Comparison of ENCODE assay signal across 25 mouse cellular contexts in the genomic region with DNA sequence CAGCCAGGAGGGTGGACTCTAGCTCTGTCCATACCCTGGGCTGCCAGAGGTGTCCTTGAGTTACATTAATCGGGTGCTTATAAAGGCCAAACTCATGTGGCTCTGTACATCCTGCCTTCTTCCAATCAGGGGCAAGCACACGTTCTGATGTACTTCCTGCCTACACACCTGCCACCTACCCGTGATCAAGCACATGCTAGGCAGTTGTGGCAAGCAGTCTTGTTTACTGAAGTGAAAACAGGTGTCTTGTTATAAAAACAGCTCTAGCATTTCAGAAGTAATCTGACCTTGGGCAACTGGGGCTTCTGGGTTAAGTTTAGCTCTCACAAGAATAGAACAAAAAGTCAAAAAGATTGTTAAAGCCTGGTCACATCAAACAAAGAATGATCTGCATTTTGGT. TPM values are rescaled to one million over a fixed set of nuclear protein-coding genes. Genes with fewer than 3 reads are reported as not detected.
"Had no signal": no experiment of that assay in that cellular context is flagged by ENCODE, and none has a peak within 500 bp of the region (broad histone marks: within the 10 kb centered on the region; RNA-seq: fewer than 3 reads in every experiment).

No protein-coding gene starts in this region.

- H3K4me3 ChIP-seq: heart, embryonic 10.5 days; heart, embryonic 12.5 days; hindbrain, embryonic 13.5 days; hindbrain, embryonic 15.5 days; layer of hippocampus, adult 2 months; left cerebral cortex, adult 2 months; limb, embryonic 10.5 days; limb, embryonic 12.5 days; liver, embryonic 13.5 days had no signal

- DNase-seq: gastrocnemius, postnatal 14 days; gastrocnemius, postnatal 36 days; heart, adult 18-20 months; heart, postnatal 10 days; heart, postnatal 36 days; kidney, adult 11 months; kidney, adult 8-10 months; kidney, postnatal 10 days; kidney, postnatal 25 days; kidney, postnatal 4 days; liver; liver, embryonic 13.5 days had no signal

- ATAC-seq: hindbrain, postnatal 0 days; intestine, embryonic 16.5 days had no signal

- H3K36me3 ChIP-seq: heart, embryonic 10.5 days; heart, embryonic 12.5 days; hindbrain, embryonic 13.5 days; hindbrain, embryonic 15.5 days; limb, embryonic 10.5 days; limb, embryonic 12.5 days; liver, embryonic 13.5 days had no signal

- H3K27ac ChIP-seq: heart, embryonic 10.5 days; hindbrain, embryonic 13.5 days; hindbrain, embryonic 15.5 days; hindbrain, postnatal 0 days; layer of hippocampus, adult 2 months; left cerebral cortex, adult 2 months; limb, embryonic 10.5 days; limb, embryonic 12.5 days; liver, embryonic 13.5 days had no signal

- H3K9ac ChIP-seq: heart, embryonic 12.5 days; hindbrain, embryonic 13.5 days; hindbrain, embryonic 15.5 days; limb, embryonic 12.5 days; liver, embryonic 13.5 days had no signal

- H3K9me3 ChIP-seq: heart, embryonic 10.5 days; heart, embryonic 12.5 days; hindbrain, embryonic 13.5 days; hindbrain, embryonic 15.5 days; limb, embryonic 10.5 days; limb, embryonic 12.5 days; liver, embryonic 13.5 days had no signal

- H3K4me1 ChIP-seq: heart, embryonic 10.5 days; heart, embryonic 12.5 days; hindbrain, embryonic 13.5 days; hindbrain, embryonic 15.5 days; limb, embryonic 10.5 days; limb, embryonic 12.5 days; liver, embryonic 13.5 days had no signal

- H3K4me2 ChIP-seq: heart, embryonic 12.5 days; hindbrain, embryonic 13.5 days; hindbrain, embryonic 15.5 days; limb, embryonic 12.5 days; liver, embryonic 11.5 days; liver, embryonic 13.5 days had no signal

- H3K27me3 ChIP-seq: hindbrain, embryonic 13.5 days; hindbrain, embryonic 15.5 days; limb, embryonic 12.5 days; liver, embryonic 13.5 days had no signal

RNA-seq across cellular contexts. Expression of a gene that starts 26.8 kb away (rescaled TPM):
- polyA plus RNA-seq: heart, embryonic 14.5 days; hindbrain, embryonic 11.5 days had no signal
